Mouse (Mus musculus): Measurements from ENCODE around the gene Tbl3.
"Not testable (repeated sequence)": the region's sequence is repeated elsewhere in the genome, so short reads cannot be mapped to it uniquely, and the experiment has no call there.

Gene Tbl3

GRCm38 (mm10) chr17:24727618-24728017, 20.2 kb upstream of the Tbl3 start, which contains the start of gene Rpl3l:
TSS of gene Rpl3l (plus strand) at chr17:24727820.
- DNase-seq (ENCODE audit: low spot score) = no peak

GRCm38 (mm10) chr17:24725637-24726390, 18.4 kb upstream of the Tbl3 start:
- DNase-seq (ENCODE audit: low spot score) = no peak

GRCm38 (mm10) chr17:24724184-24724583, 16.7 kb upstream of the Tbl3 start, which contains the start of gene Ndufb10:
TSS of gene Ndufb10 (minus strand) at chr17:24724478.
- DNase-seq (ENCODE audit: low spot score) = peak; percentile 93

GRCm38 (mm10) chr17:24723881-24724180, 16.4 kb upstream of the Tbl3 start:
- no peak for DNase-seq (ENCODE audit: low spot score)

GRCm38 (mm10) chr17:24723122-24723880, 15.8 kb upstream of the Tbl3 start:
- DNase-seq (ENCODE audit: low spot score) = no peak

- no peak for DNase-seq (ENCODE audit: low spot score)
Observed at GRCm38 (mm10) chr17:24722220-24722924, 14.9 kb upstream of the Tbl3 start.

- DNase-seq (ENCODE audit: low spot score) = not testable (repeated sequence)
Observed at GRCm38 (mm10) chr17:24721383-24721955, 14.0 kb upstream of the Tbl3 start.

GRCm38 (mm10) chr17:24720616-24721015, 13.2 kb upstream of the Tbl3 start:
- DNase-seq (ENCODE audit: low spot score) = not testable (repeated sequence)

- DNase-seq (ENCODE audit: low spot score) = peak; percentile 92
Observed at GRCm38 (mm10) chr17:24719494-24720222, 12.2 kb upstream of the Tbl3 start.

GRCm38 (mm10) chr17:24718938-24719337, 11.5 kb upstream of the Tbl3 start:
- not testable (repeated sequence) for DNase-seq (ENCODE audit: low spot score)

GRCm38 (mm10) chr17:24717943-24718342, 10.5 kb upstream of the Tbl3 start, which contains the start of the genes Rnf151 and Rps2:
TSS of gene Rnf151 (minus strand) at chr17:24718063.
TSS of gene Rps2 (plus strand) at chr17:24718116.
- no peak for DNase-seq (ENCODE audit: low spot score)

GRCm38 (mm10) chr17:24716166-24716682, 8.8 kb upstream of the Tbl3 start:
- DNase-seq (ENCODE audit: low spot score) = no peak

GRCm38 (mm10) chr17:24715556-24715955, 8.1 kb upstream of the Tbl3 start:
- no peak for DNase-seq (ENCODE audit: low spot score)

- no peak for DNase-seq (ENCODE audit: low spot score)
Observed at GRCm38 (mm10) chr17:24708646-24709045, 1.2 kb upstream of the Tbl3 start.

- DNase-seq (ENCODE audit: low spot score) = no peak
Observed at GRCm38 (mm10) chr17:24707801-24708425, 453 bp upstream of the Tbl3 start.

- no peak for DNase-seq (ENCODE audit: low spot score)
Observed at GRCm38 (mm10) chr17:24705821-24706220, 1.6 kb downstream of the Tbl3 start.

GRCm38 (mm10) chr17:24701251-24701650, 6.2 kb downstream of the Tbl3 start:
- no peak for DNase-seq (ENCODE audit: low spot score)

GRCm38 (mm10) chr17:24699473-24699872, 8.0 kb downstream of the Tbl3 start:
- no peak for DNase-seq (ENCODE audit: low spot score)

GRCm38 (mm10) chr17:24698715-24699114, 8.7 kb downstream of the Tbl3 start:
- no peak for DNase-seq (ENCODE audit: low spot score)

GRCm38 (mm10) chr17:24697985-24698384, 9.5 kb downstream of the Tbl3 start:
- DNase-seq (ENCODE audit: low spot score) = no peak
